Mouse (Mus musculus) E14TG2a.4 (cell line): ENCODE data around the gene Ring1.
"Not testable (repeated sequence)": the region's sequence is repeated elsewhere in the genome, so short reads cannot be mapped to it uniquely, and the experiment has no call there.

Experiments used
- H3K27me3 ChIP-seq: 2 replicates; pipeline ENCODE4 v1.6.1; 2014; ENCODE audit warnings: low read length, control low read depth; ENCODE audit not compliant: insufficient read depth
- H3K36me3 ChIP-seq: 2 replicates; pipeline ENCODE4 v1.6.1; 2014; ENCODE audit warnings: low read length, control low read depth; ENCODE audit not compliant: insufficient read depth
- H3K4me1 ChIP-seq: replicated peaks from 2 replicates; pipeline ENCODE4 v1.6.1; 2014; ENCODE audit warnings: low read depth, low read length, control low read depth
- H3K4me3 ChIP-seq: replicated peaks from 2 replicates; pipeline ENCODE4 v1.5.1; 2014; ENCODE audit warnings: mild to moderate bottlenecking, low read length
- H3K9me3 ChIP-seq: 2 replicates; pipeline ENCODE4 v1.6.1; 2014; ENCODE audit warnings: low read length, control low read depth
- CTCF ChIP-seq: conservative IDR thresholded peaks from 2 replicates; pipeline ENCODE4 v1.5.1; 2014; ENCODE audit warnings: low read length
- NANOG ChIP-seq: IDR thresholded peaks from 2 replicates; pipeline ENCODE4 v1.6.1; 2014; ENCODE audit warnings: borderline replicate concordance, low read length, mixed read lengths
- POU5F1 ChIP-seq: IDR thresholded peaks from 2 replicates; pipeline ENCODE4 v1.6.1; 2014; ENCODE audit warnings: low read length, borderline replicate concordance

Ring1 gene

GRCm38 (mm10) chr17:34003426-34003825, 21.1 kb downstream of the Ring1 start:
- Histone ChIP-seq H3K9me3 (0 out of 2 replicates have a peak, but pooled peaks cover 4% of the 10 kb centered on the region), H3K27me3 (peaks cover 49% of the 10 kb centered on the region), H3K36me3 (no peaks in the 10 kb centered on the region), H3K4me3 (peak overlapping the region; percentile 39; the same call in 1 of the 2 replicates), H3K4me1 (peaks cover 21% of the 10 kb centered on the region)
- TF ChIP-seq NANOG, result no peak
- TF ChIP-seq CTCF, result peak; percentile 96

GRCm38 (mm10) chr17:34000796-34001195, 23.7 kb downstream of the Ring1 start:
- not testable (repeated sequence) for H3K36me3 ChIP-seq, H3K4me3 ChIP-seq, H3K9me3 ChIP-seq
- Histone ChIP-seq H3K27me3 (peaks cover 66% of the 10 kb centered on the region), H3K4me1 (peaks cover 18% of the 10 kb centered on the region)

GRCm38 (mm10) chr17:34000150-34000537, 24.3 kb downstream of the Ring1 start, which contains the start of gene H2-K1:
H2-K1 (minus strand) TSS chr17:34000347.
- TF ChIP-seq NANOG (no peak), POU5F1 (no peak), CTCF (no peak)
- Histone ChIP-seq H3K4me1 (peaks cover 18% of the 10 kb centered on the region), H3K27me3 (peaks cover 66% of the 10 kb centered on the region), H3K36me3 (no peaks in the 10 kb centered on the region), H3K9me3 (0 out of 2 replicates have a peak, but pooled peaks cover 4% of the 10 kb centered on the region), H3K4me3 (peak within 1 kb of the TSS; percentile 80)

DNA sequence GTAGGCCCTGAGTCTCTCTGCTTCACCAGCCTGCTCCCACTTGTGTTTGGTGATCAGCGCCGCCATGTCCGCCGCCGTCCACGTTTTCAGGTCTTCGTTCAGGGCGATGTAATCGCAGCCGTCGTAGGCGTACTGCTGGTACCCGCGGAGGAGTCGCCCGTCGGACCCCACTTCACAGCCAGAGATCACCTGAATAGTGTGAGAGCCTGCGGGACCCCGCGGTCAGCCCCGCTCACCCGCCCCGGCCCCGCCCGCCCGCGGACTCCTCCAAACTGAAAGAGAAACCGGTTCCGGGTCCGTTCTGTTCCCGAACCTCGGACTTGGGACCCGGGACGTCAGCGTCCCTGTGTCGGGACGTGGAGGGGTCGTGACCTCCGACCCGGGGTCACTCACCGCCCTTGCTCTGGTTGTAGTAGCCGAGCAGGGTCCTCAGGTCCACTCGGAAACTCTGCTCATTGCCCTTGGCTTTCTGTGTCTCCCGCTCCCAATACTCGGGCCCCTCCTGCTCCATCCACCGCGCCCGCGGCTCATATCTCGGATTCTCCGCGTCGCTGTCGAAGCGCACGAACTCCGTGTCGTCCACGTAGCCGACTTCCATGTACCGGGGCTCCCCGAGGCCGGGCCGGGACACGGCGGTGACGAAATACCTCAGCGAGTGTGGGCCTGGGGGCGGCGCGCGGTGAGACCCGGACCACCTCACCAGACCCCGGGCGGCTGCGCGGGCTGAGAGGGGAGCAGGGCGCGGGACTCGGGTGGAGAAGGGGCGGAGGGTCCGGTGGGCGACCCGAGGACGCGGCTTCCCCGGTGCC, 24.9 kb downstream of the Ring1 start:
- peak overlapping the region; percentile 80 for H3K4me3 ChIP-seq
- TF ChIP-seq CTCF (no peak), POU5F1 (no peak), NANOG (no peak)
- H3K27me3 ChIP-seq, result peaks cover 69% of the 10 kb centered on the region
- peaks cover 18% of the 10 kb centered on the region for H3K4me1 ChIP-seq
- 0 out of 2 replicates have a peak, but pooled peaks cover 4% of the 10 kb centered on the region for H3K9me3 ChIP-seq
- no peaks in the 10 kb centered on the region for H3K36me3 ChIP-seq

GRCm38 (mm10) chr17:33998697-33999096, 25.8 kb downstream of the Ring1 start:
- peaks cover 69% of the 10 kb centered on the region for H3K27me3 ChIP-seq
- not testable (repeated sequence) for H3K9me3 ChIP-seq, H3K4me3 ChIP-seq, H3K36me3 ChIP-seq
- H3K4me1 ChIP-seq, result peaks cover 10% of the 10 kb centered on the region

DNA sequence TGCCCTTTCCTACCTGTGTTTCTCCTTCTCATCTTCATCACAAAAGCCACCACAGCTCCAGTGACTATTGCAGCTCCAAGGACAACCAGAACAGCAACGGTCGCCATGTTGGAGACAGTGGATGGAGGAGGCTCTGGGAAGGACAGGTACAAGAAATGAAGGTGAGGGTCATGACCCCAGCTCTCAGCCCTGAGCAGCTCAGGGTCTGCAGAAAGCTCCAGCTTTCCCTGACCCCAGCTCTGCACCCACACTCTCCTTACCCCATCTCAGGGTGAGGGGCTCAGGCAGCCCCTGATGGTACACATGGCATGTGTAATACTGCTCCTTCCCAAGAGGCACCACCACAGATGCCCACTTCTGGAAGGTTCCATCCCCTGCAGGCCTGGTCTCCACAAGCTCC, 27.5 kb downstream of the Ring1 start:
- not testable (repeated sequence) for H3K36me3 ChIP-seq, H3K4me1 ChIP-seq, H3K4me3 ChIP-seq, H3K9me3 ChIP-seq
- H3K27me3 ChIP-seq, result peaks cover 64% of the 10 kb centered on the region

DNA sequence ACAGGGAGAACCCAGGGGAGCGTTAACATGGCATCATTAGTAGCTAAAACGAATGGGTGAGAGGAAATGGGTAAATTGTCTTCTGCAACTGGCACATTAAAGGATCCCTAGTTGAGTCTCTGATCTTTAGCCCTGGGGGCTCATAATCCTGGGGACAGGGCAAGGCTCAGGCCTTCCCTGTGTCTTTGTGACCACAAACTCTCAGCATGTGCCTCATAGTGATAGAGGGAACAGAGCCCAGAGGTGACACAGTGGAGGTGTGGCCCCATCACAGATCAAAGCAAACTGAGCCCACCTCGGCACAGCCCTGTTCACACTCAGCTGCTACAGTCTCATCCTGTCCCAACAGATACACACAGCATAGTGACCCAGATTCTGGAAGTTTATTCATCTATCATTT, 28.8 kb downstream of the Ring1 start:
- Histone ChIP-seq H3K27me3 (peaks cover 52% of the 10 kb centered on the region), H3K36me3 (no peaks in the 10 kb centered on the region), H3K4me1 (peaks cover 8% of the 10 kb centered on the region), H3K4me3 (no peak overlapping the region), H3K9me3 (no peaks in the 10 kb centered on the region)
- TF ChIP-seq CTCF (no peak), POU5F1 (no peak), NANOG (no peak)

GRCm38 (mm10) chr17:33994959-33995358, 29.5 kb downstream of the Ring1 start:
- TF ChIP-seq NANOG (no peak), CTCF (no peak), POU5F1 (no peak)
- H3K36me3 ChIP-seq, result no peaks in the 10 kb centered on the region
- H3K4me3 ChIP-seq, result no peak overlapping the region
- H3K4me1 ChIP-seq, result peaks cover 3% of the 10 kb centered on the region
- H3K9me3 ChIP-seq, result no peaks in the 10 kb centered on the region
- peaks cover 48% of the 10 kb centered on the region for H3K27me3 ChIP-seq

GRCm38 (mm10) chr17:33991788-33992664, 32.5 kb downstream of the Ring1 start:
- Histone ChIP-seq H3K36me3 (no peaks in the 10 kb centered on the region), H3K27me3 (peaks cover 34% of the 10 kb centered on the region)

More at GRCm38 (mm10) chr17:33991788-33992664, 32.5 kb downstream of the Ring1 start:
- H3K9me3 ChIP-seq, result no peaks in the 10 kb centered on the region
- TF ChIP-seq POU5F1 (no peak), CTCF (peak; percentile 94), NANOG (no peak)
- H3K4me3 ChIP-seq, result no peak overlapping the region
- no peaks in the 10 kb centered on the region for H3K4me1 ChIP-seq
